Mouse (Mus musculus): Measurements from ENCODE around the gene Tmeff1. TPM values are rescaled to one million over a fixed set of nuclear protein-coding genes. Genes with fewer than 3 reads are reported as not detected.

Tmeff1 gene
- total RNA-seq, 2 experiments from 2014 or later = 118 to 124 TPM

DNA sequence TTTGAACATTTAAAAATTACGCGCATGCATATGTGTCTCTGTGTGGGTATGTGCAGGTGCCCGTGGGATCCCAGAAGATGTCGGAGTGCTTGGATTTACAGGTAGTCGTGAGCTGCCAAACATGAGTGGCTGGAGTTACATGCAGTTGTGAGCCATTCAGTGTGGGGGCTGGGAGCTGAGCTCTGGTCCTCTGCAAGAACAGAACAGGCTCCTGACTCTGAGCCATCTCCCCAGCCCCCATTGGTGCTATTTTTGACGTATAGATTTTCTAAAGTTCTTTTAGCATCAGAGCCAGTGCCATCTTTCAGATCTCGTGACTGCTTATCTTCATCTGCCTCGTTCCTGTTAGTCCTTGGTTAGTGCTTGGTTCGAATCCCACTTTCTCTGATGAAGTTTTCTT, 24.5 kb downstream of the Tmeff1 start:
- intact Hi-C loops (cut with DNase I) = no loop called here
- DNase-seq (ENCODE audit: low spot score in 2 of 2) = peak; percentile 39 to 64

DNA sequence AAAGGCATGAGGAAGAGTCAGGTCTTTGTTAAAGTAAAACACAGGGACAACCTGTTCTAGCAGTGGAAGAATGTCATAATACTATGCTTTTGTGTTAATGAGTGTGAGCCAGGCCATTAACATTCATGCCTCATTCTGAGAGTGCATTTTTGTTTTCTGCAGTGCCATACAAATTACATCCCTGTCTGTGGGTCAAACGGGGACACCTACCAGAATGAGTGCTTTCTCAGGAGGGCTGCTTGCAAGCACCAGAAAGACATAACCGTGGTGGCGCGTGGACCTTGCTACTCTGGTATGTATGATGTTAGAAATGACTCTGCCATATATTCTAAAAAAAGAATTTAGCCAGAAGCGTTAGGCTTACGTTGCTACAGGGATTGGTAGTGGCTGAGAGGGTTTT, 25.3 kb downstream of the Tmeff1 start:
- DNase-seq (ENCODE audit: low spot score in 2 of 2) = peak in 1 of 2 experiments; percentile 29
- intact Hi-C loops (cut with DNase I) = no loop called here

DNA sequence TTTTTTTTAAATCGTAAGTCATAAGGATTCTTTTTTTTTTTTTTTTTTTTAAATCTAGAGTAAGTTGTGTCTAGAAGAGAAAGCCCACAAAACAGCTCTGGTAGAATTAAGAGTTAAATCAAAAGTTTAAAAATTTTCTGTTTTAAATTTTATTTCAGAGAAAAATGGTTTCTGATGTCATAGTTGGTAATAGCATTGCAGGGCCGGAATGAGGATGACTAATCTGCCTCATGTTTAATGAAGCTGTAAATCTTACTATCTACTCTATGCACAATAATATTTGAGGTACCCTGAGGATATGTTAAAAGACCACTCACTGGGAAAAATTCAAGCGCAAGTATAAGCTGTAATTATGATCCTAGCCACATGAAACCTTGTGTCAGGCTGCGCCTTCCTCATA, 30.5 kb downstream of the Tmeff1 start:
- intact Hi-C loops (cut with DNase I) = no loop called here
- no peak for DNase-seq (ENCODE audit: low spot score in 2 of 2)

DNA sequence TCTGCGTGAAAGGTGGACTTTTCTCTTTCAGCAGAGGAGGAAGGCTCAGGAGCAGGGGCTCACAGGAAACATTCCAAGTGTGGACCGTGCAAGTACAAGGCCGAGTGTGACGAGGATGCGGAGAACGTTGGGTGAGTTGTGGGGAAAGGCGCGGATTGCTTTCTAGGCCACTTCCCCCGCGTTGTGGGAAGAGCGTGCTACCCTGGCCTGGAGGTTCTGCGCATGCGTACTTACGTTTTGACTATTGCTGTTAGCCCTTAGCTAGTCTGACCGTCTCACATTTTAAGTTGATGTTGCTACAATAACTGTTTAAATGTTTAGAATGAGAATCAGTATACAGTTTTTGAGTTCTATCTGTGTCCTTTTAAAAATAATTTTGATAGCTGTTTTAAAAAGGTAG, 32.2 kb downstream of the Tmeff1 start:
- intact Hi-C loops (cut with DNase I) = no loop called here
- no peak for DNase-seq (ENCODE audit: low spot score in 2 of 2)

DNA sequence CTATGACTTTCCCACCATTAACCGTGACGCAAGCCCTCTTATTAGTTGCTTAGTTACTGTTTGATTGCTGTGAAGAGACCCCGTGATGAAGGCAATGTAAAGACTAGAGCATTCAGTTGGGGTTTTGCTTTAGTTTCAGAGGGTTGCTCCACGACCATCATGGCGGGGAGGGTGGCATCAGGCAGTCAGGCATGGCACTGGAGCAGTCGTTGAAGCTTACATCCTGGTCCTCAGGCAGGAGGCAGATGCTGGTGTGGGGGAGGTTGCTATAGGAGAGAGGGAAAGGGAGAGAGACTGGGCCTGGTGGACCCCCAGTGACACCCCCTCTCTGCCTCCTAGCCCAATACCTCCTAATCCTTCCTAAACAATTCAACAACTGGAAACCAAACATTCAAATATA, 35.1 kb downstream of the Tmeff1 start:
- no peak for DNase-seq (ENCODE audit: low spot score in 2 of 2)
- intact Hi-C loops (cut with DNase I) = no loop called here

DNA sequence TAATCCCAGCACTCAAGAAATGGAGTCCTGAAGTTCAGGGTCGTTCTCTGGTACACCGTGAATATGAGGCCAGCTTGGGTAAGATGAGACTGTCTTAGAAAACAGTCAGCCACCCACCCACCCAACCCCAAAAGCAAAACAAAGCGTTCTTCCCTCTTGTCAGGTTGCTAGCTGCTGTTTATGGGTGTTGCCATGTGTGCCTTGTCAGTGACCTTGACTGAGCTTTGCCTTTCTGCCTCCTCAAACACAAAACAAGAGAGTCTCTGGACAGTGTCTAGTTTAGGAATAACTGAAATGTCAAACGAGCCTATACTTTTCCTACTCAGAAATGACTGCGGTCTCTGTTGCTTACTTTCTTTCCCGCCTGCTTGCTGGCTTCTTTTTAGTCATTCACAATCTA, 37.3 kb downstream of the Tmeff1 start:
- intact Hi-C loops (cut with DNase I) = no loop called here
- DNase-seq (ENCODE audit: low spot score in 2 of 2) = no peak

DNA sequence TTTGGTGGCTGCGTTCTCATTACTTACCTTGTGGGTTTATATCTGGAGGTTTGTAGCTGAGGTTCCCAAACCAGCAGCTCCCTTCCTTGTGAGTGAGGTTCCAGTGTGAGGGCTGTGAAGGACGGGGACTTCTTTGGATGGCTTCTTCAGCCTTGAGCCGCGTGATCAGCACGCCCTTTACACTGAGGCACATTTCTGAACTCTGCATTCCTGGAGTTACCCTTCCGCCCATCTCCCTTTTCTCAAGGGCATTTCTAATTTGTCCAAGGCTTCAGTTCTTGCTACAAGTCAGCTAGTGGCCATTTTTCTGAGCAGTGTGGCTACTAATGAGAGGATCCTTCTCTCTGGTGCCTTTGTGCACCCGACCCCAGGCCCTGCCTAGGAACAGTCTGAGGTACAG, 38.0 kb downstream of the Tmeff1 start:
- DNase-seq (ENCODE audit: low spot score in 2 of 2) = no peak
- intact Hi-C loops (cut with DNase I) = no loop called here

DNA sequence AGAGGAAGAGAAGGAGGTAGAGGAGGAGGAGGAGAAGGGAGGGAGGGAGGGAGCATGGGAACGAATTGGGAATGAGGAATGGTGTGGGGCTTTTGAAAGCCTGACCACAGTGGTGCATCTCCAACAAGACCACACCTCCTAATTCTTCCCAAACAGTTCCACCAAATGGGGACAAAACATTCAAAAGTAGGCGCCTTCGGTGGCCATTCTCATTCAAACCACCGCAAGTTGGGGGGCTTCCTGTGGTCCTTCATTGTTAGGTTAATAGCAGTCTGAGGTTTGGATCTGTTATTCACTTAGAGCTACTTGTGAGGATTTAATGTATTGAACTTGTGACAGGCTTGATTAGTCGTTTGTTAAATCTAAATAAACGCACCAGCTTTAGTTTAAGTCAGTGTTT, 40.0 kb downstream of the Tmeff1 start:
- DNase-seq (ENCODE audit: low spot score in 2 of 2) = no peak
- intact Hi-C loops (cut with DNase I) = no loop called here

DNA sequence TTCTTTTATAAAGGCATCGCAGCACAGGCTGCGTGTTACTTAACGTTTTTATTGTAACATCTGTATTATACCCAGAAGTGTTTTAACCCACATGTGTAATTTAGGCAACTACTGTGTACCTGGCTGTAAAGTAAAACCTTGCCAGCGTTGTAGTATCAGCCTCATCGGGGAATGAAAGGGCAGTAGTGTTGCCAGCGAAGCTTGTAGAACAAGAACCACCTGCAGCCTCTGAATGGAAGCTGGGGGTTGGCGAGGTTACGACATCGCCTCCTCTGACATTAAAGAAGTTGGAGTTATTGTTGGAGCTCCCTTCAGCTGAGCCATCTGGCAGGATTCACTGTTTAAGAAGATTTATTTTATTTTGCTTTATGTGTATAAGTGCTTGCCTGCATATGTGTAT, 40.9 kb downstream of the Tmeff1 start:
- intact Hi-C loops (cut with DNase I) = no loop called here
- no peak for DNase-seq (ENCODE audit: low spot score in 2 of 2)

DNA sequence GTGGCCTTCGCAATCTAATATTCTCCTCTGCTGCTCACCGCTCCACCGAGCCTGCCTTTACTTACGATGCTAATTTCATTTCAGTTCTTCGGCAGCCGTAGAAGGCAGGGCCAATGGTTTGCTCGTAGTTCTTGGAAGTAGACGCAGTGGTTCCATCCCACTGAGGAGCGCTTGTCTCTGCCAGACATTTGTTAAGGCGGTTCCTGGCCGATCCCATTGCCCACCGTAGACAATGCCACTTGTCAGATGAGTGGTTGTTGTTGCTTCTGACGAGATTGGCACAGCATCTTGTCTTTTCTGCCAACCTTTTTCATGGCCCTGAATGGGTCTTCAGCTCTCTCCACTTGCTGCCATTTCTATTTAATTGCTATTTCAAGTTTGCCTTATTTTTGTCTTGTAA, 44.5 kb downstream of the Tmeff1 start:
- DNase-seq (ENCODE audit: low spot score in 2 of 2) = peak in 1 of 2 experiments; percentile 37
- intact Hi-C loops (cut with DNase I) = no loop called here

DNA sequence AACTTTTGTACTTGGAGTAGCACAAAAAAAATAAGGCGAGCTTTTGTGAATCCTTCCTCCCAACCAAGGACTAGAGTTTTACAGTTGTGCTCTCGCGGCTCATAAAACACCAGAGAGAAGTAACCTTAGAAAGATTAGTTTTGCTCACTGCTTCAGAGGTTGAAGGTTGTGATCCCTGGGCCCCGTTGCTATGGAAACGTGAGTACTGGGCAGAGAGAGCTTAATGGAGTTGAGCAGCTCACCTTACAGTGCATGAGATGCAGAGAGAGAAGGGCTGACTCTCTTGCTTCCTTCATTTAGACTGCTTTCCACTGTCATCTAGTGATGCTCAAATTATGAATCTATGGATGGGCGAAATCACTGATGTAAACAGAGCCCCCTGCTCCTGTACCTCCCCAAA, 48.6 kb downstream of the Tmeff1 start:
- intact Hi-C loops (cut with DNase I) = no loop called here
- no peak for DNase-seq (ENCODE audit: low spot score in 2 of 2)

DNA sequence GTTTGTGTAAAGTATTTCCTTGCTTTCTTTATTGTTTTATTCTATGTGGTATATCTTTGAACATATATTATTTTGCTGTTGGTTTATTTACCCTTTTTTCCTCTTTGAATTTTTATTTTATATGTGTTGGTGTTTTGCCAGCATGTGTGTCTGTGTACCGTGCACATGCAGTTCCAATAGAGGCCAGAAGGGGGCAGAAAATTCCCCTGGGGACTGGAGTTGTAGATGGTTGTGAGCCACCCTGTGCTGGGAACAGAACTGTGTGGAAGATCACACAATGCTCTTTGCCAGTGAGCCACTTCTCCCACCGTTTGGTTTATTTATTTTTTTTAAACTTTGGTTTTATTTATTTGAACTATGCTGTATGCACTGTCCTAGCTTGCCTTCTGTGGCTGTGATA, 49.1 kb downstream of the Tmeff1 start:
- no peak for DNase-seq (ENCODE audit: low spot score in 2 of 2)
- intact Hi-C loops (cut with DNase I) = no loop called here

DNA sequence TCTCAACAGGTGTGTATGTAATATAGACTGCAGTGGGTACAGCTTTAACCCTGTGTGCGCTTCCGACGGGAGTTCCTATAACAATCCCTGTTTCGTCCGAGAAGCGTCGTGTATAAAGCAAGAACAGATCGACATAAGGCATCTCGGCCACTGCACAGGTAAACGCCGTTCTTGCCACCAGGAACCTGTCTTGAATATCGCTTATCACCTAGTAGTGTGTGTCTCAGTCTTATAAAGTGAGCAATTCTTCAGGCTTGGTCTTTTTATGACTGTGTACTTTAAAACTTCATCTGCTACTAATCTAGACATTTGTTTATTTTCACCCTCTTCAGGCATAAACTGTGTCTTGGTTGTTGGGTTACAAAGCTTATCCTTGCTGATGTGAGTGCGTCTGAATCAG, 51.9 kb downstream of the Tmeff1 start:
- intact Hi-C loops (cut with DNase I) = no loop called here
- no peak for DNase-seq (ENCODE audit: low spot score in 2 of 2)

DNA sequence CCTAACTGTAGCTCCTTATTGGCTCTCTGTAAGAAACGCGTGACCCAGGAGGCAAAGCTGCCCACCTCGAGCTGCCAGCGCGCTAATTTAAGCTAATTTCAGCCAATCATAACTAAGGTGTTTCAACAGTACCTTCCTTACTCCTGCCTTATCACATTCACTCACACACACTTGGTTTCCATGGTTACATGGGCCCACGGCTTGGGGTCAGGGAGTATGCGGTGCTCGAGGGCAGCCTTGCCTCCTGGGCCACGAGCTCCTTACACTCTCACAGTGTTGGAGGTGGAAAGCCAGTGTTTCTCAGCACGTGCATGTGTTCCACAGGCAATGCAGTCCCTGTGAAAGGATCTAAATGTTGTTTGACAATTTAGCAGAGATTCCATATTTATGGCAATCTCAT, 53.2 kb downstream of the Tmeff1 start:
- DNase-seq (ENCODE audit: low spot score in 2 of 2) = no peak
- intact Hi-C loops (cut with DNase I) = no loop called here

DNA sequence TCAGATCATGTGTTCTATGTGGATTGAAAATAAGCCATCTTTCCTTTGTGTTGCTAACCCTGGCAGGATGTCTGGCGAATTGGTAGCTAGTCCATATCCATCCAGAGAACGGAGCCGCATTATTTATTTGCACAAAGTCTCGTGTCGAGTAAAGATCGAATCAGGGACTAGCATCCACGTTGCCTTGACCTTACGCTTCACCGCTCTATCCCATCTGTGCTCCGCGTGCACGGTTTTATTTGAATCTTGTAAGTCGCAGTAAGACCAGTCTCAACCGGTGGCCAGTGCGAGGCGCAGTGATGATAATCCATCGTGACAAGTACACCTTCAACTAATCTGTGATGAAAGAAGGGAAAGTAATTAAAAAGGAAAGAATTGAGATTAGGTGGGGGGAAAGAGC, 54.5 kb downstream of the Tmeff1 start:
- DNase-seq (ENCODE audit: low spot score in 2 of 2) = no peak
- intact Hi-C loops (cut with DNase I) = no loop called here

DNA sequence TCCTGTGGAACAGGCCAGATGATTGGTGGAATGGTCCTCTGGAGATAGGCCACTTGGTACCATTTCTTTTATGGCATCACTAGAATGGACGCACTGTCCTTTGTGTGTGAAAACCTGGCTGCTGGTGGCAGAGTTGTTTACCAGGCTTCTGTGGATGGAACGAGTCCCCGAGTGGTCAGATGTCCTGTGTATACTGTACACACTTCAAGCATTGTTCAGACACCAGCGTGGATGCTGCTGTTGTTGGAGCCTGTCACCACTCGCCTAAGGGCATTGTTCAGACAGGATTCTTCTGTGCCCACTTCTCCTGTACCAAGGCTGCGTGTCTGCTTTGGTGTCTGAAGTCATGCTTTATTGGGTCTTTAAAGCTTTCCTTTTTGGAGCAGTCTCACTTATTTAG, 58.8 kb downstream of the Tmeff1 start:
- peak in 1 of 2 experiments; percentile 15 for DNase-seq (ENCODE audit: low spot score in 2 of 2)

DNA sequence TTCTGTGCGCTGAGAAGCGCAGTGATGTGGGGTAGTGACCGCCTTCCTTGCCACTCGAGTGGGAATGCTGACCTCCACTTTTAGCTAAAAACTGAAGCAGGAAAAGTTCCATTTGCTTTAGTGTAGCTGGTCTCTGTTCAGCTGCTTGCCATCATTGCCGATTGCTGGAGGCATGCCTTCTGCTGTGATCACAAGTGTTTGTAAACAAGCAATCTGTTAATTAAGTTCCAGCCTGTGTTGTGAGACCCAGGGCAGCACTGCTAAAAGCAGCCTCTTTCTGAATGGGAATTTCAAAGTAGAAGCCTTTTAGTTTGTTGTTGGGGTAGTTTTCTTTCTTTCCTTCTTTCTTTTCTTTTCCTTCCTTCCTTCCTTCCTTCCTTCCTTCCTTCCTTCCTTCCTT, 61.2 kb downstream of the Tmeff1 start:
- no peak for DNase-seq (ENCODE audit: low spot score in 2 of 2)
- intact Hi-C loops (cut with DNase I) = no loop called here

More for the DNA sequence above, 58.8 kb downstream of the Tmeff1 start:
- intact Hi-C loops (cut with DNase I) = no loop called here

DNA sequence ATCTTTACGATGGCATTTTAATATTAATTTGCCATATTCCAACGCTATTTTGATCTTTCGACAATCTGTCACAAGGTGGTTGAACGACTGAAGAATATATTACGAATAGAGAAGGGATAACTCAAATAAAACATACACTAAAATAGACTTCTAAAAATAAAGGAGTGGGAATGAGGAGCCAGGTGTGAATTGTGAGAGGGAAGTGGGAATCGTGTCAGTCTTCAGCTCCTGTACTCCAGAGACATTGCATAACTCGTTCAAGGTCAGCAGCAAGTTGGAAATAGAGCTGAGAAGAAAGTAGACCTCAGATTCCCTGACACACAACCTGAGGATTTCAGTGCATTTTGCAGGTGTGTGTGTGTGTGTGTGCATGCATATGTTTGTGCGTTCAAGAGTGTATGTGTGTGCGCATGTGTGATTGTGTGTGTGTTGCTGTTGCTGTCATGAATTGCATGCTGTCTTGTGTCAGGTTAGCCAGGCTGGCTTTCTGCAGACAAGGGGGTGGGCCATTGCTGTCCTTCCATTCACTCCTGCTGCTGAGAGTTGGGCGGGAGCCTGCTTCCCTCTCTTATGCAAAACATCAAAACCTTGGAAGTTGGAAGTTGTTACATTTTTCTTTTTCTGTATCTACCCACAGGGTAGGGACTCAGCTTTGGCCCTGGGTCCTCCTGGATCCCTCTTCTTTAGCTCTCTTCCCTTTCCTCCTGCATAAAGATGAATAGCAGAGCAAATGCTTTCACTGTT, 65.8 kb downstream of the Tmeff1 start:
- intact Hi-C loops (cut with DNase I) = no loop called here
- peak in 1 of 2 experiments; percentile 62 for DNase-seq (ENCODE audit: low spot score in 2 of 2)

DNA sequence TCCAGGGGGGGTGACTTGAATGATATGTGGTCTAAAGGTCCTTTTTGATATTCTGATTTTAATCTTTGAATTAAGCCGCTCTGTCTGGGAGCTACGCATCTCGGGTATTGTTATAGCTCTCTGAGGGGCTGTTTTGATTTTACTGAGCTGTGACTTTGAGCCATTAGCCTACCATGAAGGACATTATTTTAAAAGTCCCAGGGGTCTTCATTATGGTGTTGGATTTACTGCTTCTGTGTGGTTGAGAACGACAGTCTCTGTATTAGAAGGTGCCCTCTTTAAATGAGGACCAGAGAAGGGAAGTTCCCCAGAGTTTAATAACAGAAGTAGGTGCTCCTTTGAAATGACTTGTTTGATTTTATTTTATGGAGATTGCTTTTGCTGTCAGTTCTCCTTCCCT, 69.1 kb downstream of the Tmeff1 start:
- intact Hi-C loops (cut with DNase I) = no loop called here
- DNase-seq (ENCODE audit: low spot score in 2 of 2) = no peak

DNA sequence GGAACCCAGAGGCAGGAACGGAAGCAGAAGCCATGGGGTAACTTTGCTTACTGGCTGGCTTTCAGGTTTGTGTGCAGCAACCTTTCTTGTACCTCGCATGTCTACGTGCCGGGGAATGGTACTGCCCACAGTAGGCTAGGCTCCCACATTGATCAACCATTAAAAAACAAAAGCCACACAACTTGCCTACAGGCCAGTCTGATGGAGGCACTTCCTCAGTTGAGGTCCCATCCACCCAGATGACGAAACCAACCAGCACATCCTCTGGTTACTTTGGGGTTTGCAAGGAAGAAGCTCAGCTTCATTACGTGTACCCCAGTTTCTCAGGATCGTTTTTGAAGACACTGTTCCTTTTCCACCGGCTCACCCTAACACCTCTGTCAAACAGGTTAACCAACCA, 71.6 kb downstream of the Tmeff1 start:
- intact Hi-C loops (cut with DNase I) = no loop called here
- no peak for DNase-seq (ENCODE audit: low spot score in 2 of 2)

DNA sequence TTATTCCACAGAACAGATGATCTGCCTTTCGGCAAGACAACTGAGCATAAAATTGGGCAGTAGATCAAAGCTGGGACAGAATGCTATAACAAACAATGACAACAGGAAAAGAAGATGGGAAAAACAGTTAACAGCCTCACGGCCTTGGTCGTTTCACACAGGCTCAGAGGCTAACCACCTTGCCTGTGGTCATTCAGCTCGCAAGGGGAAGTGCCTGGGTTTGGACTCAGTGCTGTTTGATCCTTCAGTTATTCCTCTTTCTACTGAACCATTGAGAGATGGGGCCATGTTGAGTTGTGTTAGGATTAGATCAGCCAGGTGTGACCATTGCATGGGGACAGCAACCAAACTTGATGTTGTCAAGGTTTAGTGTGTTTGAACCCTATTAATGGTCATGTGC, 75.2 kb downstream of the Tmeff1 start:
- intact Hi-C loops (cut with DNase I) = loop anchor here (5.0 kb wide), 1 partner anchor 73 kb away; the partner anchor contains the start of gene Tmeff1
- no peak for DNase-seq (ENCODE audit: low spot score in 2 of 2)

Data from left cerebral cortex, postnatal 25 days (tissue).